Mouse (Mus musculus): ENCODE data around the gene Lin9. TPM values are rescaled to one million over a fixed set of nuclear protein-coding genes. Genes with fewer than 3 reads are reported as not detected.

The Lin9 gene
- total RNA-seq, 2 experiments from 2014 or later, result 4.3 to 5.1 TPM

- intact Hi-C loops (cut with DNase I), result no loop called here
Measured at GRCm38 (mm10) chr1:180698063-180698462, 57.1 kb downstream of the Lin9 start.

GRCm38 (mm10) chr1:180703400-180703799, 62.5 kb downstream of the Lin9 start:
- intact Hi-C loops (cut with DNase I), result no loop called here
- no peak for DNase-seq (ENCODE audit: low spot score in 2 of 2)

More at GRCm38 (mm10) chr1:180698063-180698462, 57.1 kb downstream of the Lin9 start:
- no peak for DNase-seq (ENCODE audit: low spot score in 2 of 2)

- intact Hi-C loops (cut with DNase I), result no loop called here
- no peak for DNase-seq (ENCODE audit: low spot score in 2 of 2)
Measured at GRCm38 (mm10) chr1:180707368-180707767, 66.4 kb downstream of the Lin9 start.

GRCm38 (mm10) chr1:180707813-180708212, 66.9 kb downstream of the Lin9 start:
- DNase-seq (ENCODE audit: low spot score in 2 of 2), result no peak
- intact Hi-C loops (cut with DNase I), result no loop called here

GRCm38 (mm10) chr1:180708935-180709776, 68.2 kb downstream of the Lin9 start:
- DNase-seq (ENCODE audit: low spot score in 2 of 2), result no peak
- intact Hi-C loops (cut with DNase I), result no loop called here

GRCm38 (mm10) chr1:180718756-180719155, 77.8 kb downstream of the Lin9 start:
- DNase-seq (ENCODE audit: low spot score in 2 of 2), result no peak
- intact Hi-C loops (cut with DNase I), result loop anchor here (5.0 kb wide), 1 partner anchor 76 kb away; the partner anchor contains the start of gene Lin9

GRCm38 (mm10) chr1:180719483-180719882, 78.5 kb downstream of the Lin9 start:
- intact Hi-C loops (cut with DNase I), result loop anchor here (5.0 kb wide), 1 partner anchor 77 kb away; the partner anchor contains the start of gene Lin9
- no peak for DNase-seq (ENCODE audit: low spot score in 2 of 2)

- intact Hi-C loops (cut with DNase I), result loop anchor here (1.0 to 5.0 kb wide), 3 partner anchors 44 to 127 kb away; partner anchors contain the start of gene Lin9
- peak; percentile 60 to 67 for DNase-seq (ENCODE audit: low spot score in 2 of 2)
Measured at GRCm38 (mm10) chr1:180719951-180720689, 79.2 kb downstream of the Lin9 start.

- intact Hi-C loops (cut with DNase I), result loop anchor here (5.0 kb wide), 1 partner anchor 125 kb away; no protein-coding TSS in a partner anchor
- DNase-seq (ENCODE audit: low spot score in 2 of 2), result no peak
Measured at GRCm38 (mm10) chr1:180722608-180723007, 81.7 kb downstream of the Lin9 start.

- intact Hi-C loops (cut with DNase I), result loop anchor here (5.0 kb wide), 1 partner anchor 124 kb away; no protein-coding TSS in a partner anchor
- DNase-seq (ENCODE audit: low spot score in 2 of 2), result no peak
Measured at GRCm38 (mm10) chr1:180723701-180724238, 82.8 kb downstream of the Lin9 start.

- peak; percentile 92 to 94 for DNase-seq (ENCODE audit: low spot score in 2 of 2)
- intact Hi-C loops (cut with DNase I), result no loop called here
Measured at GRCm38 (mm10) chr1:180725704-180726179, 84.8 kb downstream of the Lin9 start, which contains the start of gene Acbd3. Gene Acbd3, plus strand, starts transcription at chr1:180726043.

- intact Hi-C loops (cut with DNase I), result no loop called here
- no peak for DNase-seq (ENCODE audit: low spot score in 2 of 2)
Measured at GRCm38 (mm10) chr1:180726183-180726582, 85.2 kb downstream of the Lin9 start.

- intact Hi-C loops (cut with DNase I), result no loop called here
- no peak for DNase-seq (ENCODE audit: low spot score in 2 of 2)
Measured at GRCm38 (mm10) chr1:180729231-180729630, 88.3 kb downstream of the Lin9 start.

Other genes with a start within 250 kb of the Lin9 start
- gene Stum, start 157.6 kb upstream of the Lin9 start, total RNA-seq (2021), result 100 to 1,000 TPM; 157 to 180 TPM
- gene Parp1, start 72.2 kb upstream of the Lin9 start, total RNA-seq (2021), result 10 to 100 TPM; 85.2 to 92.0 TPM
- gene Mixl1, start 55.9 kb downstream of the Lin9 start, total RNA-seq (2021), result not detected
- gene Acbd3, start 84.9 kb downstream of the Lin9 start, total RNA-seq (2021), result 10 to 100 TPM; 32.6 to 33.6 TPM
- gene H3f3a, start 172.8 kb downstream of the Lin9 start, total RNA-seq (2021), result 100 to 1,000 TPM; 301 to 318 TPM
- 10 to 100 TPM; 18.8 to 21.0 TPM for gene Sde2, start 210.0 kb downstream of the Lin9 start, total RNA-seq (2021)